24 mouse cellular contexts compared by ENCODE assay signal in genomic region chr10:49149714-49150113, GRCm38 (mm10).
DNase-seq lines count a peak whose midpoint lies in the region; ATAC-seq and TF ChIP-seq lines count a peak whose summit lies in the region.
"Had no signal": no experiment of that assay in that cellular context is flagged by ENCODE, and none has a peak within 500 bp of the region (broad histone marks: within the 10 kb centered on the region; RNA-seq: fewer than 3 reads in every experiment).

No protein-coding gene starts in this region.

- intact Hi-C loops in left cerebral cortex, postnatal 14 days (cut with DNase I) = no loop called here

- H3K4me1 ChIP-seq in midbrain, postnatal 0 days (ENCODE audit: insufficient read depth, low read length) = no peaks in the 10 kb centered on the region
- no peaks in the 10 kb centered on the region for H3K4me1 ChIP-seq in midbrain, embryonic 16.5 days (ENCODE audit: control insufficient read depth, insufficient read depth, low read length)
- no peaks in the 10 kb centered on the region for H3K4me1 ChIP-seq in hindbrain, postnatal 0 days (ENCODE audit: insufficient read depth, low read length)
- H3K4me1 ChIP-seq: embryonic facial prominence, embryonic 15.5 days; midbrain, embryonic 12.5 days; neural tube, embryonic 12.5 days had no signal

- DNase-seq in embryo, embryonic 11 days = peak; percentile 3
- DNase-seq in embryo, embryonic 10.5 days (ENCODE audit: low spot score) = no peak
- peak; percentile 32 for DNase-seq in midbrain, postnatal 0 days (ENCODE audit: low spot score)
- DNase-seq in cerebellum, adult 9-10 months = peak; percentile 81
- DNase-seq in hindbrain, postnatal 0 days (ENCODE audit: low spot score) = peak; percentile 26
- no peak for DNase-seq in adrenal gland, adult (ENCODE audit: inconsistent age in 2 of 2, low spot score in 1 of 2)
- DNase-seq in left cerebral cortex, postnatal 14 days (ENCODE audit: low spot score in 2 of 2) = no peak
- DNase-seq: adrenal gland, postnatal 36 days; gastrocnemius, postnatal 10 days; heart, adult 2 months; heart, postnatal 36 days; kidney, adult 8-10 months; kidney, postnatal 14 days; layer of hippocampus, postnatal 36 days; liver; spleen, adult 18-20 months; thymus, postnatal 36 days had no signal

- H3K4me2 ChIP-seq in midbrain, postnatal 0 days (ENCODE audit: low read depth, low read length, poor library complexity, severe bottlenecking) = no peak overlapping the region
- no peak overlapping the region for H3K4me2 ChIP-seq in midbrain, embryonic 16.5 days (ENCODE audit: low read length)
- no peak overlapping the region for H3K4me2 ChIP-seq in hindbrain, postnatal 0 days (ENCODE audit: low read depth, low read length)
- H3K4me2 ChIP-seq: embryonic facial prominence, embryonic 15.5 days; midbrain, embryonic 12.5 days; neural tube, embryonic 12.5 days had no signal

- H3K9ac ChIP-seq in midbrain, postnatal 0 days (replicated peaks; ENCODE audit: low read length, poor library complexity, severe bottlenecking) = no peak overlapping the region
- no peak overlapping the region for H3K9ac ChIP-seq in midbrain, embryonic 16.5 days (ENCODE audit: low read depth, low read length)
- H3K9ac ChIP-seq in hindbrain, postnatal 0 days (replicated peaks; ENCODE audit: low read length) = no peak overlapping the region
- H3K9ac ChIP-seq: embryonic facial prominence, embryonic 15.5 days; midbrain, embryonic 12.5 days; neural tube, embryonic 12.5 days had no signal

- H3K4me3 ChIP-seq in midbrain, postnatal 0 days (ENCODE audit: low read depth, low read length) = no peak overlapping the region
- no peak overlapping the region for H3K4me3 ChIP-seq in midbrain, embryonic 16.5 days (ENCODE audit: low read depth, low read length)
- H3K4me3 ChIP-seq in hindbrain, postnatal 0 days (ENCODE audit: low read length) = no peak overlapping the region
- H3K4me3 ChIP-seq: embryonic facial prominence, embryonic 15.5 days; heart, adult 2 months; layer of hippocampus, adult 2 months; midbrain, embryonic 12.5 days; neural tube, embryonic 12.5 days had no signal

- no peaks in the 10 kb centered on the region for H3K27me3 ChIP-seq in midbrain, postnatal 0 days (ENCODE audit: insufficient read depth, low read length)
- H3K27me3 ChIP-seq in midbrain, embryonic 16.5 days (ENCODE audit: control insufficient read depth, insufficient read depth, low read depth, low read length) = no peaks in the 10 kb centered on the region
- no peaks in the 10 kb centered on the region for H3K27me3 ChIP-seq in hindbrain, postnatal 0 days (ENCODE audit: insufficient read depth, low read length)
- H3K27me3 ChIP-seq: embryonic facial prominence, embryonic 15.5 days; midbrain, embryonic 12.5 days; neural tube, embryonic 12.5 days had no signal

- H3K36me3 ChIP-seq in midbrain, postnatal 0 days (ENCODE audit: insufficient read depth, low read length) = no peaks in the 10 kb centered on the region
- H3K36me3 ChIP-seq in midbrain, embryonic 16.5 days (ENCODE audit: control insufficient read depth, insufficient read depth, low read length) = no peaks in the 10 kb centered on the region
- H3K36me3 ChIP-seq in hindbrain, postnatal 0 days (ENCODE audit: insufficient read depth, low read length) = no peaks in the 10 kb centered on the region
- H3K36me3 ChIP-seq: embryonic facial prominence, embryonic 15.5 days; G1E; midbrain, embryonic 12.5 days; neural tube, embryonic 12.5 days had no signal

- WGBS in midbrain, postnatal 0 days = 78% methylated on average over 4 of the region's 4 CpGs
- WGBS in midbrain, embryonic 16.5 days = 64% methylated on average over 4 of the region's 4 CpGs
- 52% methylated on average over 4 of the region's 4 CpGs for WGBS in hindbrain, postnatal 0 days

- no peak for ATAC-seq in midbrain, postnatal 0 days (ENCODE audit: low FRiP score)
- ATAC-seq in midbrain, embryonic 16.5 days = no peak
- 0 out of 2 replicates have a peak, but pooled peaks have one; percentile 61 for ATAC-seq in hindbrain, postnatal 0 days
- ATAC-seq: lung, postnatal 0 days had no signal

- no peak for TF ChIP-seq CTCF in midbrain, postnatal 0 days (IDR thresholded peaks at IDR 0.05)
- no peak for TF ChIP-seq CTCF in hindbrain, postnatal 0 days (IDR thresholded peaks at IDR 0.05; ENCODE audit: low read depth)

- H3K9me3 ChIP-seq in midbrain, postnatal 0 days (ENCODE audit: low read length) = no peaks in the 10 kb centered on the region
- no peaks in the 10 kb centered on the region for H3K9me3 ChIP-seq in midbrain, embryonic 16.5 days (replicated peaks; ENCODE audit: control insufficient read depth, low read length, poor library complexity, severe bottlenecking)
- no peaks in the 10 kb centered on the region for H3K9me3 ChIP-seq in hindbrain, postnatal 0 days (ENCODE audit: low read length)
- H3K9me3 ChIP-seq: embryonic facial prominence, embryonic 15.5 days; G1E; midbrain, embryonic 12.5 days; neural tube, embryonic 12.5 days had no signal

- no peak overlapping the region for H3K27ac ChIP-seq in midbrain, postnatal 0 days (ENCODE audit: low read depth, low read length)
- H3K27ac ChIP-seq in midbrain, embryonic 16.5 days (ENCODE audit: low read length) = no peak overlapping the region
- H3K27ac ChIP-seq in hindbrain, postnatal 0 days = no peak overlapping the region
- H3K27ac ChIP-seq: embryonic facial prominence, embryonic 15.5 days; heart, adult 2 months; layer of hippocampus, adult 2 months; midbrain, embryonic 12.5 days; neural tube, embryonic 12.5 days had no signal

Comparison
In these comparisons a context has a peak if more than half of its experiments do, and no peak if none do; other contexts are left out.
1. DNase-seq: peak in embryo, embryonic 11 days (single experiment), midbrain, postnatal 0 days (single experiment), cerebellum, adult 9-10 months (single experiment) and hindbrain, postnatal 0 days (single experiment); none in embryo, embryonic 10.5 days (single experiment), adrenal gland, adult (0 of 2) and left cerebral cortex, postnatal 14 days (0 of 2).